Mouse (Mus musculus): ENCODE measurements around the gene Ssbp3. TPM values are rescaled to one million over a fixed set of nuclear protein-coding genes. Genes with fewer than 3 reads are reported as not detected.

Ssbp3 gene
- total RNA-seq, 2 experiments from 2014 or later = 41.6 to 45.0 TPM

- no peak for DNase-seq (ENCODE audit: low spot score)
These were observed 70.2 kb downstream of the Ssbp3 start for GRCm38 (mm10) chr4:106980669-106981068.

DNA sequence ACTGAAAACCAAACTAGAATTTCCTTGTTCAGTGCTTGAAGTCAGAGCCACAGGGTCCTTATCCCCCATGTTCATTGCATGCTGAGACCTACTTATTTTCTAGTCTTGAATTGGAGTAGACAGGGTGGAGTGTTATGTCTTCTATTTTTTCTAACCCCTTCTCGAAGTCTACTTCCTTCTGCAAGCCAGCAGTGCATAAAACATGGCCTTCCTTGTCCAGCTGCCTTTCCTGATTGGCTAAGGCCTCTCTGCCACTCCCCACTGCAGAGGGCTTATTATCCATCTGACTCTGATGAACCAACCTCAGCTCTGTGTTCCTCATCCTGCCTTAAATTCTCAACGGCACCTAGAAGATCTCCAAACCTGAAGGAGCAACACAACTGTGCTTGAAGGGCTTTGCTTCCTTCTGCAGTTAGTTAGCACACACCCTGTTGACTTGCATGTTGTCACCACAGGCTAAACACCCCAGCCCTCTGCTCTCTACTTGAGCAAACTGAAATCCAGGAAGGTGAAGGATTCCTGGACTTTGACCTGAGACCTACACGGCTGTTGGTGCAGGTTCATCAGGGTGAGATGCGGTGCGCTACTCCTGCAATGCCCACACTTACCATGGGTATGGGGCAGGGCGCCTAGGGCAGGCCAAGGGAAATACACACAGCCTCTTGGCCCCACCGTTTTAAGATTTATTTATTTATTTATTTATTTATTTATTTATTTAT lies 71.0 kb downstream of the Ssbp3 start:
- intact Hi-C loops (cut with DNase I) = no loop called here
- no peak for DNase-seq (ENCODE audit: low spot score)

More at GRCm38 (mm10) chr4:106980669-106981068, 70.2 kb downstream of the Ssbp3 start:
- intact Hi-C loops (cut with DNase I) = no loop called here

GRCm38 (mm10) chr4:106982344-106983121 lies 72.0 kb downstream of the Ssbp3 start:
- DNase-seq (ENCODE audit: low spot score) = no peak
- intact Hi-C loops (cut with DNase I) = no loop called here

GRCm38 (mm10) chr4:106983908-106984515 lies 73.5 kb downstream of the Ssbp3 start:
- no peak for DNase-seq (ENCODE audit: low spot score)
- intact Hi-C loops (cut with DNase I) = no loop called here

DNA sequence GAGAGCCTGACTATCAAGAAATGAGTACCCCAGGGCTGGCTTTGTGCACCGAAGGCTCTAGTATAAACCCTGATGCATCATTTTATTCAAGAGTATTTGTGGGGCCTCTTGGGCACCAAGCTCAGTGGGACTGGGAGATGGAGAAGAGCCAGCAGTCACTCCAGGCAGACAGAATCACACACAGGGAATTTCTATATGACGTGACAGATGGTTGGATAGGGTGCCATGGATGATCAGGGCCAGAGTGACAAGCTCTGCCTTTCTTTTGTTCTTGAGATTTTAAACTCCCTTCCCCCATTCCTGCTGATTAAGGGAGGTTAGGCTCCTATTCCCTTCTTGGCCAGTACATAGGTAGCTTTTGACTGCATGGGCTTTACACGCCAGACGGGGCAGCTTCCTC lies 74.8 kb downstream of the Ssbp3 start:
- intact Hi-C loops (cut with DNase I) = loop anchor here (5.0 kb wide), 1 partner anchor 82 kb away; the partner anchor contains the start of genes Cyb5rl and Mrpl37
- no peak for DNase-seq (ENCODE audit: low spot score)

GRCm38 (mm10) chr4:106985899-106986832 lies 75.7 kb downstream of the Ssbp3 start:
- DNase-seq (ENCODE audit: low spot score) = peak; percentile 21
- intact Hi-C loops (cut with DNase I) = loop anchor here (5.0 kb wide), 1 partner anchor 81 kb away; the partner anchor contains the start of genes Cyb5rl and Mrpl37

- intact Hi-C loops (cut with DNase I) = loop anchor here (1.0 to 5.0 kb wide), 4 partner anchors 77 to 175 kb away; partner anchors contain the start of genes Cyb5rl, Mrpl37 and Ssbp3
- peak; percentile 78 for DNase-seq (ENCODE audit: low spot score)
These were observed 77.3 kb downstream of the Ssbp3 start for GRCm38 (mm10) chr4:106987725-106988364.

GRCm38 (mm10) chr4:106988886-106989225 lies 78.4 kb downstream of the Ssbp3 start:
- no peak for DNase-seq (ENCODE audit: low spot score)
- intact Hi-C loops (cut with DNase I) = loop anchor here (1.0 to 5.0 kb wide), 4 partner anchors 78 to 174 kb away; partner anchors contain the start of genes Cyb5rl, Mrpl37 and Ssbp3

DNA sequence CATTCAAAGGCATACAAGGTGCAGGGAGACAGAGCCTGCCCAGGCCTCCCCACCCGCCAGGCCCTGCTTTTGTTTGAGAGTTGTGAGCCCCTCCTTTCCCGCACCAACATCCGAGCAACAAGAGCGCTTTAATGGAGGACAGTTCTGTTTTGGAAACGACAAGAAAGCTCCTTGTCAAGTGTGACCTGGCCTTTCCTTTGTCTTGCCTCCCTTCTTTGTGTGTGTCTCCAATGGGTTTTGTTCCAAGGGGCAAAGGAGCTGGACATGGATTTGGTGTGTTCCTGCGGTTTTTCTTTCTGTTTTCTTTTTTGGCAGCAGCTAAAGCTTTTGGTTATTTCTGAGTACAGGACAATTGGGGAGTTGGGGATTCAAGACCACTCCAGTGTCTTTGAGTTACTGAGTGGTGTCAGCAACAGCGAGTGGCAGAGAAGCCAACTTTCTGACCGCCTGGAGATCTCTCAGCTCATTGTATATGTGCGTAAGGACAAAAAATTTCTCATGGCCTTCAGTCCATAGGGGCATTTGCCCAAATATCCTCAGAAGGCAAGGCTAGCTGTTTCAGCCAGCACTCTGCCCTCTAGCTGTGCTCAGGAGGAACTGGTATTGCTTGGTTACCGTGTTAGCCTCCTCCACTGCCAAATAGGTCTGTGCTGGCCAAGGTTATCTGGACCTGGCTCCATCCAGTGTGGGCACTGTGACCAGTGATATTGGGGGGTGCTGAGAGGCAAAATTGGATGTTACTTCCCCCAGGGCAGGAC lies 78.9 kb downstream of the Ssbp3 start:
- DNase-seq (ENCODE audit: low spot score) = no peak
- intact Hi-C loops (cut with DNase I) = loop anchor here (2.0 to 5.0 kb wide), 3 partner anchors 78 to 173 kb away; partner anchors contain the start of genes Cyb5rl, Mrpl37 and Ssbp3

GRCm38 (mm10) chr4:106993053-106993452 lies 82.6 kb downstream of the Ssbp3 start:
- intact Hi-C loops (cut with DNase I) = no loop called here
- no peak for DNase-seq (ENCODE audit: low spot score)

- intact Hi-C loops (cut with DNase I) = no loop called here
- DNase-seq (ENCODE audit: low spot score) = no peak
These were observed 83.8 kb downstream of the Ssbp3 start for GRCm38 (mm10) chr4:106994252-106994651.

- intact Hi-C loops (cut with DNase I) = no loop called here
- no peak for DNase-seq (ENCODE audit: low spot score)
These were observed 84.6 kb downstream of the Ssbp3 start for GRCm38 (mm10) chr4:106995069-106995468.

- intact Hi-C loops (cut with DNase I) = no loop called here
- DNase-seq (ENCODE audit: low spot score) = no peak
These were observed 85.0 kb downstream of the Ssbp3 start for GRCm38 (mm10) chr4:106995513-106995912.

- DNase-seq (ENCODE audit: low spot score) = no peak
- intact Hi-C loops (cut with DNase I) = no loop called here
These were observed 86.0 kb downstream of the Ssbp3 start for GRCm38 (mm10) chr4:106996305-106997076.

DNA sequence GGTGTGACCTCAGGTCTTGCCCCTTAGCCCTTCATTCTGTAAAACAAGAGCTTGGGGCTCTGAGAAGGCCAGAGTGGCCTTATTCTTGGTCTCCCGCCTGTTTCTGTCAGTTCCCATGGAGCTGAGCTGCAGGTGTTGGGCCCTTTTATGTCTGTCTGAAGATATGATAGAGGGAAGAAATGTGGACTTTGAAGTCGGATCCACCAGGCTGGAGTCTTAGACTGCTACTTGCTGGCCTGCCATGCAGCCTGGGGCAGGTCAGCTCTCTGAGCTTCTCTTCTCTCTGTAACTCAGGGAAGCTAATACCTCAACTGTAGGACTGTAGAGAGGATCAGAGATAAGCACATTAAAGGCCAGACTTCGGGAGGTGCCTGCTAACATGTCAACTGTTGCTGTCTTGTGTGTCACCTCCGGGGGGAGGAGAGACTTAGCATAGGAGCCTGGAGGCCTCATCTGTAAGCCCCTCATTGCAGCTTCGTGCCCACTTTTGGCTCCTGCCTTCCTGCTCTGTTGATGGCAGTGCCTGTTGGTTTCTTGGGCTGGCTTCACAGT lies 90.8 kb downstream of the Ssbp3 start:
- no peak for DNase-seq (ENCODE audit: low spot score)
- intact Hi-C loops (cut with DNase I) = no loop called here

DNA sequence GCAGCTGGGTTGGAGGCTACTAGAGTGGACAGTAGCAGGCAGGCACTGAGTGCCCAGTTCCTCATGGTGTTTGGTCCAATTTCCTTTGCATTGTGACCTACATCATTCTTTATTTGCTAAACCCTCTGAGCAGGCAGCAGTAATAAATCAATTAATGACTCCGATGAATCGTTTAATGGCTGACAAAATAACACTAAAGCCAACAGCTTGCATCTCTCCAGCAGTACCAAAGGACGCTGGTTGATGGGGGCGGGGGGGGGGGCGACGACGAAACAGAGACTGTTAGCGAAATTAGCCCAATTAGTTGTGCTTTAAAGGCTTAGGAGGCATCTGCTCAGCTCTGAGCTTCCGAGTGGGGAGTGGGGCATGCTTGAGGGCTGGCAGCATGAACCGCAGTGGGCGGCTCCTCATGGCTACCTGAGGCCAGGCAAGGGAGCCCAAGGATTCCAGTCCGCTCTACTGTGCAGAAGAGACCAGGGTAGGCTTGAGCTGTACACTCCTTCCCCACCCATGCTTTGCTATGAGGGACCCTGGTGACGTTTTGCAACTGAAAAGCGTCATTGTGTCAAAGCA lies 91.5 kb downstream of the Ssbp3 start:
- intact Hi-C loops (cut with DNase I) = no loop called here
- no peak for DNase-seq (ENCODE audit: low spot score)
